Mouse (Mus musculus) G1E (cell line): ENCODE measurements around the gene Fez2. TPM values are rescaled to one million over a fixed set of nuclear protein-coding genes. Genes with fewer than 3 reads are reported as not detected.

Experiments used
- ATAC-seq: 2 replicates; pipeline ENCODE4 v1.8.0; 2016; ENCODE audit warnings: mild to moderate bottlenecking; ENCODE audit not compliant: insufficient number of reproducible peaks, poor library complexity, low FRiP score, severe bottlenecking; ENCODE audit errors: extremely low read depth
- DNase-seq: peaks from one replicate; pipeline ENCODE4 v3.0.0; 2012; ENCODE audit warnings: low spot score
- H3K27me3 ChIP-seq: 2 replicates; pipeline ENCODE4 v1.6.1; 2012; ENCODE audit warnings: mild to moderate bottlenecking, low read length, inconsistent platforms; ENCODE audit not compliant: insufficient read depth
- H3K36me3 ChIP-seq: replicated peaks from 2 replicates; pipeline ENCODE3; 2012; ENCODE audit warnings: mild to moderate bottlenecking, inconsistent platforms
- H3K4me1 ChIP-seq: 2 replicates; pipeline ENCODE4 v1.6.1; 2012; ENCODE audit warnings: low read depth, low read length, inconsistent platforms, mixed read lengths; ENCODE audit not compliant: insufficient read depth
- H3K4me3 ChIP-seq: 2 replicates; pipeline ENCODE4 v1.5.1; 2012; ENCODE audit warnings: low read depth, mild to moderate bottlenecking, inconsistent platforms, low read length, moderate library complexity, mixed read lengths
- H3K9me3 ChIP-seq: replicated peaks from 2 replicates; pipeline ENCODE4 v1.6.1; 2012; ENCODE audit warnings: inconsistent platforms
- CTCF ChIP-seq: IDR thresholded peaks from 2 replicates; pipeline ENCODE4 v1.5.1; 2012; ENCODE audit warnings: low read depth, low read length, inconsistent platforms, mixed read lengths
- GATA1 ChIP-seq: IDR thresholded peaks from 2 replicates; pipeline ENCODE4 v1.6.1; 2012; ENCODE audit warnings: borderline replicate concordance, low read length, inconsistent platforms, mixed read lengths
- GATA2 ChIP-seq: IDR thresholded peaks from 2 replicates; pipeline ENCODE4 v1.6.1; 2012; ENCODE audit warnings: low read depth, low read length, inconsistent platforms, borderline replicate concordance
- POLR2AphosphoS5 ChIP-seq: IDR thresholded peaks from 2 replicates; pipeline ENCODE4 v1.6.1; 2012; ENCODE audit warnings: low read depth, low read length, inconsistent platforms; ENCODE audit not compliant: insufficient replicate concordance
- TAL1 ChIP-seq: conservative IDR thresholded peaks from 2 replicates; pipeline ENCODE4 v1.6.1; 2012; ENCODE audit warnings: low read depth, low read length, inconsistent platforms, mixed read lengths
- polyA plus RNA-seq: library from polyadenylated mRNA; stranded (reverse); fragments of >175 nt; gene quantifications from 2 replicates; pipeline ENCODE4 v1.2.3, GENCODE M21; 2012
- total RNA-seq, 2 experiments: library from RNA; stranded (forward) in 1 of 2; stranded (reverse) in 1 of 2; fragments of 200-1000 nt in 1 of 2; fragments of >200 nt in 1 of 2; fragmentation: Nextera tagmentation in 1 of 2; gene quantifications; 2 replicates each; pipeline ENCODE4 v1.2.3; 2014 to 2017

The Fez2 gene
- total and polyA plus RNA-seq, 3 experiments = 3.1 to 14.6 (median 9.3) TPM

GRCm38 (mm10) chr17:78403804-78404203, 14.1 kb downstream of the Fez2 start:
- ATAC-seq = no peak
- H3K27me3 ChIP-seq = no peaks in the 10 kb centered on the region
- TF ChIP-seq TAL1 (no peak), POLR2AphosphoS5 (no peak)
- H3K9me3 ChIP-seq = no peaks in the 10 kb centered on the region
- H3K4me3 ChIP-seq = no peak overlapping the region
- peaks cover 13% of the 10 kb centered on the region for H3K4me1 ChIP-seq
- peaks cover 75% of the 10 kb centered on the region for H3K36me3 ChIP-seq
- DNase-seq = no peak

DNA sequence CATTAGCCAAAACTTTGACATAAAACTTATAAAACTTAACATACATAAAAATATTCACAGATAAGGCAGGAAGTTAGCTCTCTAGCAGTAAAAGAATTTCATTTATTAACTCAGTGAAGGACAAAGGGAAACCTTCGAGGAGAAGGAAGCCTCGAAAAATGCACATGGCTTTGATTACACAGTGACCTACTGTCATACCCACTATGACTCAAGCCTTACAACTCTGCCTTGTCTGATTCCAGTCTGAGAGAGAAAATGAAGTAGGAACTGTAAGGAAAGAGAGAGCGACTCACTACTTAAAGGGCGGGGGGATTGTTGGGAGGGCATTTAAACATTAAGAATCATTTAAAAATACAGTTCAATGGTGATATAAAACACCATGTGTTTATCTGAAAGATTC, 14.7 kb downstream of the Fez2 start:
- H3K4me3 ChIP-seq = no peak overlapping the region
- peaks cover 13% of the 10 kb centered on the region for H3K4me1 ChIP-seq
- no peaks in the 10 kb centered on the region for H3K9me3 ChIP-seq
- DNase-seq (no peak), ATAC-seq (no peak)
- no peak for TF ChIP-seq GATA1
- no peak for TF ChIP-seq CTCF
- no peak for TF ChIP-seq GATA2
- TF ChIP-seq POLR2AphosphoS5 = no peak
- TF ChIP-seq TAL1 = no peak
- H3K27me3 ChIP-seq = no peaks in the 10 kb centered on the region
- H3K36me3 ChIP-seq = peaks cover 74% of the 10 kb centered on the region

GRCm38 (mm10) chr17:78402174-78402573, 15.8 kb downstream of the Fez2 start:
- Histone ChIP-seq H3K4me1 (peaks cover 13% of the 10 kb centered on the region), H3K36me3 (peaks cover 75% of the 10 kb centered on the region), H3K4me3 (no peak overlapping the region), H3K9me3 (no peaks in the 10 kb centered on the region), H3K27me3 (no peaks in the 10 kb centered on the region)
- no peak for DNase-seq
- TF ChIP-seq TAL1 = no peak
- no peak for ATAC-seq

GRCm38 (mm10) chr17:78401713-78402112, 16.2 kb downstream of the Fez2 start:
- Histone ChIP-seq H3K27me3 (no peaks in the 10 kb centered on the region), H3K4me1 (peaks cover 13% of the 10 kb centered on the region), H3K9me3 (no peaks in the 10 kb centered on the region), H3K36me3 (peaks cover 70% of the 10 kb centered on the region), H3K4me3 (no peak overlapping the region)
- ATAC-seq (no peak), DNase-seq (no peak)
- TF ChIP-seq GATA1 (no peak), CTCF (no peak), GATA2 (no peak), POLR2AphosphoS5 (no peak), TAL1 (no peak)

- H3K4me1 ChIP-seq = peaks cover 13% of the 10 kb centered on the region
- DNase-seq = no peak
- H3K27me3 ChIP-seq = no peaks in the 10 kb centered on the region
- ATAC-seq = no peak
- H3K4me3 ChIP-seq = no peak overlapping the region
- H3K36me3 ChIP-seq = peaks cover 68% of the 10 kb centered on the region
- H3K9me3 ChIP-seq = no peaks in the 10 kb centered on the region
- no peak for TF ChIP-seq TAL1
- no peak for TF ChIP-seq POLR2AphosphoS5
- TF ChIP-seq CTCF = no peak
- TF ChIP-seq GATA2 = no peak
Measured at GRCm38 (mm10) chr17:78401311-78401710, 16.6 kb downstream of the Fez2 start.

- Histone ChIP-seq H3K4me3 (peak overlapping the region; percentile 47; the same call in 1 of the 2 replicates), H3K27me3 (no peaks in the 10 kb centered on the region), H3K4me1 (peaks cover 13% of the 10 kb centered on the region), H3K9me3 (no peaks in the 10 kb centered on the region), H3K36me3 (peaks cover 66% of the 10 kb centered on the region)
- DNase-seq = peak; percentile 22
- ATAC-seq = peak; percentile 88
- TF ChIP-seq TAL1 (no peak), POLR2AphosphoS5 (no peak), GATA1 (no peak), CTCF (no peak), GATA2 (no peak)
Measured at GRCm38 (mm10) chr17:78400130-78400840, 17.7 kb downstream of the Fez2 start.

DNA sequence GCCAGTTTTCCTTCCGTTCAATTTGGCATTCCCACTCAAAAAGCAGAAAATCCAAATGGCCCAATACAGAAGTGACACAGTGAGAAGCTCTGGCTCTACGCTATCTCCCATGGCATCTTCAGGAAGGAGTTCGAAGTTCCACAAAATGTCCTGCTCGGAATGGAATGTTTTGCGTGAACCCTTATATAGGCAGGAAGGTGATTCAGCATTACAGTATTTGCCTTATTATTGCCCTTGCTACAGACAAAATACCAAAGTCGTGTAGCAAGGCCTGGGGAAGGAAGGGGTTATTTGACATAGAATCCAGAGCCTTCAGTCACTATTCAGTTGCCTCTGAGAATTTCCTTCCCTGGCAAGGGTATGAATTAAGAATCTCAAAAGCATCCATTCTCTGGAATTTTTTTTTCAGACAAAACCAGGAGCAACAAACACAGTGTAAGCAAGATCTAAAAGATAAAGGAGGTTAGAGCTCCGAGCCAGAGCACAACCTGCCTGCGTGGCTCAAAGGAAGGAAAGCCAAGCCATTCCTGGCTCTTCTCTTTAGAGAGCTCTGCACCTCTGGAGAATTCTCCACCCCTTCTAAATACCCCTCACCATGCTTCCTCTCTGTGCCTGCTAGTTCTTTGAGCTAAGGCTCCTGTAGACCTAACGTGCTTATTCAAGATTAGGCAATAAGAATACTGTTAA, 25.4 kb downstream of the Fez2 start:
- H3K27me3 ChIP-seq = no peaks in the 10 kb centered on the region
- ATAC-seq (no peak), DNase-seq (no peak)
- TF ChIP-seq GATA2 (no peak), TAL1 (no peak), POLR2AphosphoS5 (no peak), CTCF (no peak), GATA1 (no peak)
- H3K4me3 ChIP-seq = no peak overlapping the region
- peaks cover 3% of the 10 kb centered on the region for H3K4me1 ChIP-seq
- H3K36me3 ChIP-seq = peaks cover 43% of the 10 kb centered on the region
- no peaks in the 10 kb centered on the region for H3K9me3 ChIP-seq
